Mouse (Mus musculus): Measurements from ENCODE around the gene Fbxl13. TPM values are rescaled to one million over a fixed set of nuclear protein-coding genes. Genes with fewer than 3 reads are reported as not detected.

Fbxl13 gene
- polyA plus RNA-seq, 1 experiment from 2014 or later: 0.10 TPM

DNA sequence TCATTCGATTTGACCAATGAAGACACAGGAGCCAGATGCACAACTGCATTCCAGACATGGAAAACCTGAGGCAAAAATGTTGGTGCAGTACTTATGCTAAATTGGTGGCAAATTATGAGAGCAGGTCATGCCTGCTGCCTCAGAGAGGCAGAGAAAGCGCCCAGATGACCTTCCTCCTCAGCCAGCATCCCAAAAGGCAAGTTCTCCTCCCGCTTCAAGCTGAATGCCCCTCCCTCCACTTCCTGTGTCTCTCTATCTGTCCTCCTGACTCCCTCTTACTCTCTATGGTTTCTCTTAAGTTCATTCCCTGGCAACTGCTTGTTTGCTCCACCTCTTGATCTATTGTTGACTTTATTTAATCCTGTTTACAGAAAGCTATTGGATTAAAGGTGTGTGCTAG, 150.7 kb downstream of the Fbxl13 start:
- no peaks in the 10 kb centered on the region for H3K9me3 ChIP-seq (replicated peaks)
- 52% methylated on average over 3 of the region's 3 CpGs for WGBS
- H3K4me3 ChIP-seq: no peak overlapping the region
- no peak overlapping the region for H3K27ac ChIP-seq
- ATAC-seq (replicated peaks; ENCODE audit: insufficient number of reproducible peaks, insufficient read depth, low FRiP score, low read depth): no peak
- peaks cover 12% of the 10 kb centered on the region; the same call in 1 of the 2 replicates for H3K4me1 ChIP-seq (replicated peaks)
- no peak overlapping the region for H3K9ac ChIP-seq
- H3K36me3 ChIP-seq: no peaks in the 10 kb centered on the region
- no peaks in the 10 kb centered on the region for H3K27me3 ChIP-seq
- H3K4me2 ChIP-seq: no peak overlapping the region

DNA sequence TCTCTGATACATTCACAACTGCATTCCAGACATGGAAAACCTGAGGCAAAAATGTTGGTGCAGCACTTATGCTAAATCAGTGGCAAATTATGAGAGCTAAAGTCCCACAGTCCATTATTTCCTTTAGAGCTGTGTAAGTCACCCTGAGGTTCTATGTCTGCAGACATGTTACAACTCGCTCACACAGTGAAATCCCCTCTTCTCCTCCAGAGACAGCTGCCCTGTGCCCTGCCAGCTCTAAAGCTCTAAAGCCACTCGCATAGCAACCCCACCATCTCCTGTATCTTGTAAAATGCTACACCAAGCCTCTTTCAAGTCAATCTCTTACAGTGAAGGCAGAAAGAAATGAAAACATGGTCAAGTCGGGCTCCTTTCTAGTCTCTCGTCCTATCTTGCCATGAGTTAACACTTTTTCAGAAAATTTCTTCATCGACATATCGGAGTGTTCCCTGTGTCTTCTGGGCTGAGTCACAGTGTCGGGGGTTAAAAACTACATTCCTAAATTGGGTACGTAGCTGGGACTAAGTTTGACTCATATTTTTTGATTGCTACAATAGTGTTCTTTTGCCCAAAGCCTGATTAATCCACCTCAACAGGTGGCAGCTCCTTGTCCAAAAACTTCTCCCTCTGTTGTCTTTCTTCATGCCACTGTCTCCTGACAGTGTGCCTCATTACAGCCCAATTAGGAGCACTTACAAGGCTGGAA, 152.0 kb downstream of the Fbxl13 start:
- no peaks in the 10 kb centered on the region for H3K27me3 ChIP-seq
- no peak for ATAC-seq (replicated peaks; ENCODE audit: insufficient number of reproducible peaks, insufficient read depth, low FRiP score, low read depth)
- no peak overlapping the region for H3K4me3 ChIP-seq
- no peak overlapping the region for H3K4me2 ChIP-seq
- no peaks in the 10 kb centered on the region for H3K9me3 ChIP-seq (replicated peaks)
- H3K27ac ChIP-seq: no peak overlapping the region
- H3K36me3 ChIP-seq: no peaks in the 10 kb centered on the region
- peaks cover 20% of the 10 kb centered on the region for H3K4me1 ChIP-seq (replicated peaks)
- no peak overlapping the region for H3K9ac ChIP-seq
- WGBS: 74% methylated on average over 8 of the region's 8 CpGs

GRCm38 (mm10) chr5:21492213-21492612, 153.2 kb downstream of the Fbxl13 start:
- H3K4me3 ChIP-seq: no peak overlapping the region
- H3K4me2 ChIP-seq: no peak overlapping the region
- H3K4me1 ChIP-seq (replicated peaks): peaks cover 21% of the 10 kb centered on the region
- no peaks in the 10 kb centered on the region for H3K27me3 ChIP-seq
- no peak overlapping the region for H3K27ac ChIP-seq
- no peak overlapping the region for H3K9ac ChIP-seq
- no peaks in the 10 kb centered on the region for H3K9me3 ChIP-seq (replicated peaks)
- WGBS: 75% methylated on average over 3 of the region's 3 CpGs
- no peaks in the 10 kb centered on the region for H3K36me3 ChIP-seq
- no peak for ATAC-seq (replicated peaks; ENCODE audit: insufficient number of reproducible peaks, insufficient read depth, low FRiP score, low read depth)

DNA sequence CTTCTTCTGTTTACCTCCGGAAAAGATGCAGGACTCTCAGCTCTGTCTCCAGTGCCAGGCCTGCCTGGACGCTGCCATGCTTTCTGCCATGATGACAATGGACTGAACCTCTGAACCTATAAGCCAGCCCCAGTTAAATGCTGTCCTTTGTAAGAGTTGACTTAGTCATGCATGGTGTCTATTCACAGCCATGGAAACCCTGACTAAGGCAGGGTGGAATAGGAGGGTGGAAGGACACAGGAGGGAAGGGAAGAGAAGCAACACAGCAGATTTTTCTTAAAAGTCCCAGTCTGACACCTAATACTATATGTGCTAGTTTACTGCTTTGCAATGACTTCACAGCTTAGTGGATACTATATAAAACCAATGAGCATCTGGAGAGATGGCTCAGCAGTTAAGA, 154.0 kb downstream of the Fbxl13 start:
- Histone ChIP-seq H3K27ac (no peak overlapping the region), H3K9ac (no peak overlapping the region), H3K27me3 (no peaks in the 10 kb centered on the region), H3K4me1 (replicated peaks) (peaks cover 19% of the 10 kb centered on the region), H3K4me3 (no peak overlapping the region), H3K9me3 (replicated peaks) (no peaks in the 10 kb centered on the region), H3K4me2 (no peak overlapping the region), H3K36me3 (no peaks in the 10 kb centered on the region)
- WGBS: 81% methylated on average over 2 of the region's 2 CpGs
- no peak for ATAC-seq (replicated peaks; ENCODE audit: insufficient number of reproducible peaks, insufficient read depth, low FRiP score, low read depth)

DNA sequence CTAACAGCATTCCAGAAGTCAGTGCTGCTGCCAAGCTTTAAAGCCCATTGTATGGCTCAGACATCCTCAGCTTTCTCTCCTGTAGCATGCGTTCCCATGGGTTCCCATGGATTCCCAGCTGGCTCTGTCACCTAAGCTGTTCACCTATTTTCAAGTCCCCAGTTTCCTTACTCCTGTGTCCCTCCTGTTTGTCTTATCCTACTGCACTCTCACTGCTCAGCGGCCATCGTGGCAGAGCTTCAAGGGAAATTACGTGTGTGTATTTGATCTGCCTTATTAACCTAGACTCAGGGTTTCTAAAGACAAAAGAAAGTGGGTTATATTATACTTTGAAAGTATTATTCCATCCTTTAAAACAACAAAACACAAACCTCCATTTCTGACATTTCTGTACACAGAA, 156.3 kb downstream of the Fbxl13 start:
- Histone ChIP-seq H3K27me3 (no peaks in the 10 kb centered on the region), H3K4me2 (no peak overlapping the region), H3K4me3 (no peak overlapping the region), H3K9ac (no peak overlapping the region), H3K4me1 (replicated peaks) (peaks cover 11% of the 10 kb centered on the region), H3K36me3 (no peaks in the 10 kb centered on the region), H3K9me3 (replicated peaks) (no peaks in the 10 kb centered on the region), H3K27ac (peak overlapping the region; percentile 54)
- no peak for ATAC-seq (replicated peaks; ENCODE audit: insufficient number of reproducible peaks, insufficient read depth, low FRiP score, low read depth)
- 62% methylated on average over 4 of the region's 4 CpGs for WGBS

DNA sequence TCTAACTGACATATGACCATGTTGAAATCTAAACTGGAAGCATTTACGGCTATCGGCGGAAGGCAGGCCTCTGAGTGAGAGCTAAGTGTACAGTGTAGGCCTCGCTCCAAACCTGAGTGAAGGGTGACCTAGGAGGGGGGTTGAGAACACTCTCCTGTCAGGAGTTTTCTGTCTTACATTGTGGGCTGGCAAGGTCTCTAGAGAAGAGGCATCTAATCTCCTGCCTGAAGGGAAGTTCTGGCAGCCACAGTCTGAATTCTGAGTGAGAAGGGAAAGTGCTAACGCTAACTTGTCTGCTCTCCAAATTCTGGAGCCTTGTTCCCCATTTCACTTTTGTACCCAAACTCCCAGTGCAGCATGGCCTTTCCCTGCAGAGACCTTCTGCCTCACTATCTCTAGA, 156.9 kb downstream of the Fbxl13 start:
- Histone ChIP-seq H3K4me3 (no peak overlapping the region), H3K4me2 (no peak overlapping the region), H3K27ac (peak overlapping the region; percentile 54), H3K27me3 (no peaks in the 10 kb centered on the region), H3K36me3 (no peaks in the 10 kb centered on the region), H3K4me1 (replicated peaks) (peaks cover 11% of the 10 kb centered on the region), H3K9me3 (replicated peaks) (no peaks in the 10 kb centered on the region), H3K9ac (no peak overlapping the region)
- 0 out of 2 replicates have a peak, but pooled peaks have one; percentile 53 for ATAC-seq (replicated peaks; ENCODE audit: insufficient number of reproducible peaks, insufficient read depth, low FRiP score, low read depth)
- 65% methylated on average over 5 of the region's 5 CpGs for WGBS

GRCm38 (mm10) chr5:21487716-21488115, 157.7 kb downstream of the Fbxl13 start:
- Histone ChIP-seq H3K4me2 (no peak overlapping the region), H3K9me3 (replicated peaks) (no peaks in the 10 kb centered on the region), H3K27ac (no peak overlapping the region), H3K9ac (no peak overlapping the region), H3K27me3 (no peaks in the 10 kb centered on the region), H3K4me1 (replicated peaks) (peaks cover 12% of the 10 kb centered on the region), H3K36me3 (no peaks in the 10 kb centered on the region), H3K4me3 (no peak overlapping the region)
- 80% methylated on average over 3 of the region's 3 CpGs for WGBS
- ATAC-seq (replicated peaks; ENCODE audit: insufficient number of reproducible peaks, insufficient read depth, low FRiP score, low read depth): no peak

- peak overlapping the region; percentile 45; the same call in 1 of the 2 replicates for H3K27ac ChIP-seq
- no peaks in the 10 kb centered on the region for H3K27me3 ChIP-seq
- H3K4me2 ChIP-seq: no peak overlapping the region
- H3K9ac ChIP-seq: no peak overlapping the region
- 56% methylated on average over 3 of the region's 3 CpGs for WGBS
- no peak for ATAC-seq (replicated peaks; ENCODE audit: insufficient number of reproducible peaks, insufficient read depth, low FRiP score, low read depth)
- H3K9me3 ChIP-seq (replicated peaks): no peaks in the 10 kb centered on the region
- H3K4me3 ChIP-seq: no peak overlapping the region
- H3K36me3 ChIP-seq: no peaks in the 10 kb centered on the region
- H3K4me1 ChIP-seq (replicated peaks): peaks cover 16% of the 10 kb centered on the region
Observed at GRCm38 (mm10) chr5:21487306-21487705, 158.1 kb downstream of the Fbxl13 start.

DNA sequence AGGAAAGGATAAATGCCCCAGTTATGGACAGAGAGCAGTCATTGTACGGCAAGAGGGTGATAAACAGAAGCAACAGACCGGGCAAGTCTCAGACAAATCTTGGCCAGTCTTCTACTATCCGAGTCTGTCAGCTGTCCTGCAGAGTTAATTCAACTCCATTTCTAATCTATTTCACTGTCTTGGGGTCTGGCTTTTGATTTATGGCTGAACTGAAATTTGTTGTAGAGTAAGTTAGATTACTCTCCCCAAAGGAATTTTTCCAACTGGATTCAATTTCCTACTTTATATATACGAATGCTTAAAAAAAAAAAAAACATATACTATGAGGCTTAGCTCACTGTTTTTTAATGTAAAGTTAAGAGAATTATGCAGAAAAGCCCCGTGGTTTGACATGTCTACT, 158.6 kb downstream of the Fbxl13 start:
- no peak overlapping the region for H3K4me3 ChIP-seq
- ATAC-seq (replicated peaks; ENCODE audit: insufficient number of reproducible peaks, insufficient read depth, low FRiP score, low read depth): no peak
- H3K27me3 ChIP-seq: no peaks in the 10 kb centered on the region
- H3K4me2 ChIP-seq: no peak overlapping the region
- 64% methylated on average over 5 of the region's 5 CpGs for WGBS
- H3K9ac ChIP-seq: no peak overlapping the region
- H3K9me3 ChIP-seq (replicated peaks): no peaks in the 10 kb centered on the region
- H3K27ac ChIP-seq: no peak overlapping the region
- H3K36me3 ChIP-seq: no peaks in the 10 kb centered on the region
- peaks cover 16% of the 10 kb centered on the region for H3K4me1 ChIP-seq (replicated peaks)

DNA sequence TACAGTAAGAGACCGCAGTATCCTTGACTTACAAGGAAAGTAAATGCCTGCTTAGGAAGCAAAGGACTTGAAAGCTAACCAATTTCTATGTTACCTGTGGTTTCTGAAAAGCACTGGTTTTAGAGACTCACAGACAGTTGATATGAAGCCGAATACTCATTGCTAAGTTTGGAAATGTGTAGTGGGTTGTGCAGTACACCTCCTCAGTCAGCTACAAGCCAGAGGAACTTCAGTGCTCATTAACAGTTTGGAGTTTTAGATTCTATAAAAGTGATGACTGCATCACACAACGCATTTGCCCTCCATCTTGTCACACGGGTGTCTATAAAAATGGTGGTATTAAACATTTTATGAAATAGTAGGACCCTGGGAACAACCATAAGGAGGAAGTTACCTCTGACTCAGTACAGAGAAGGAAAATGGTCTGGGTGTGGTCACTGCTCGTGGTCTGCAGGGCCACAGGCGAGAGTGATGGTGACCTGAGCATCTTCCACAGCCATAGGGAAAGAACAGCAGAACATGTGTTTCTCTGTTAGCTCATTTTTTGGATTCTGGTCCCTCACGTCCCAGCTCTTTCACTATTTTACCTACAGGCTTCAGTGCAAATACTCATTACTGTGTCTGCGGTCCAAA, 160.1 kb downstream of the Fbxl13 start:
- H3K4me2 ChIP-seq: no peak overlapping the region
- no peak overlapping the region for H3K9ac ChIP-seq
- peaks cover 16% of the 10 kb centered on the region for H3K4me1 ChIP-seq (replicated peaks)
- H3K27ac ChIP-seq: no peak overlapping the region
- 86% methylated on average over 8 of the region's 8 CpGs for WGBS
- no peaks in the 10 kb centered on the region for H3K27me3 ChIP-seq
- H3K36me3 ChIP-seq: no peaks in the 10 kb centered on the region
- no peaks in the 10 kb centered on the region for H3K9me3 ChIP-seq (replicated peaks)
- ATAC-seq (replicated peaks; ENCODE audit: insufficient number of reproducible peaks, insufficient read depth, low FRiP score, low read depth): no peak
- no peak overlapping the region for H3K4me3 ChIP-seq

DNA sequence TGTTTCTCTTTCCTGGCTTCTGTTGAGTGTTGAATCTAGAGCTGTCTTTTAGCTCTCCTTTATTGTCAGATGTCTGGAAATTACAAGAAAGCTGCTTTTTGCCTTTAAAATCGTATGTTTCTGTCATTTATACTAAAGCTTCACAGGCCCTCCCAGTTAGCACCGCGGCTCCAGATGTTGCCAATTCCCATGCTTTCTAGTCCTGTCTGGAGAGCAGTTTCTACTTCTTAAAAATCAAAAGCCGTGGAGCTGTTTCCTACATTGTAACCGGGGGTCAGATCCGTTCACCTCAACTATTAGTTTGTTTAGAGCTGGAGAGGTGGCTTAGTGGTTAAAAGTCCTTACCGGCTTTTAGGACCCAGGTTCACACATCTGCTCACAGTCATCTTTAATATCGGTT, 162.2 kb downstream of the Fbxl13 start:
- WGBS: 77% methylated on average over 8 of the region's 8 CpGs
- H3K27ac ChIP-seq: no peak overlapping the region
- no peak overlapping the region for H3K9ac ChIP-seq
- no peaks in the 10 kb centered on the region for H3K9me3 ChIP-seq (replicated peaks)
- no peak for ATAC-seq (replicated peaks; ENCODE audit: insufficient number of reproducible peaks, insufficient read depth, low FRiP score, low read depth)
- peaks cover 5% of the 10 kb centered on the region for H3K4me1 ChIP-seq (replicated peaks)
- H3K27me3 ChIP-seq: no peaks in the 10 kb centered on the region
- H3K4me2 ChIP-seq: no peak overlapping the region
- H3K36me3 ChIP-seq: no peaks in the 10 kb centered on the region
- no peak overlapping the region for H3K4me3 ChIP-seq

All from heart, embryonic 15.5 days (tissue).